Mouse (Mus musculus) CH12.LX (cell line): ENCODE measurements around the gene Stx8.

Source experiments
- CTCF ChIP-seq, 2 experiments: IDR thresholded peaks in 1 of 2; conservative IDR thresholded peaks in 1 of 2; 2 replicates each; pipeline ENCODE4 v1.5.1; 2011 to 2012; ENCODE audit warnings: low read depth in 2 of 2, low read length in 2 of 2, improper control_type of control experiment in 1 of 2, inconsistent platforms in 1 of 2, mild to moderate bottlenecking in 1 of 2, moderate library complexity in 1 of 2
- MAX ChIP-seq: IDR thresholded peaks from 2 replicates; pipeline ENCODE4 v1.6.1; 2011; ENCODE audit warnings: low read length, improper control_type of control experiment
- MYC ChIP-seq: IDR thresholded peaks from 2 replicates; pipeline ENCODE4 v1.6.1; 2011; ENCODE audit warnings: low read depth, mild to moderate bottlenecking, improper control_type of control experiment, low read length
- NELFE ChIP-seq: IDR thresholded peaks from 2 replicates; pipeline ENCODE4 v1.6.1; 2011; ENCODE audit warnings: low read depth, low read length, improper control_type of control experiment
- POLR2A ChIP-seq: IDR thresholded peaks from 2 replicates; pipeline ENCODE4 v1.6.1; 2011; ENCODE audit warnings: low read depth, mild to moderate bottlenecking, improper control_type of control experiment, low read length
- ZC3H11A ChIP-seq: IDR thresholded peaks from 2 replicates; pipeline ENCODE4 v1.6.1; 2012; ENCODE audit warnings: low read depth, mild to moderate bottlenecking, inconsistent platforms, low read length, improper control_type of control experiment

GRCm38 (mm10) chr11:67964110-67964509, 1.9 kb upstream of the Stx8 start:
- TF ChIP-seq CTCF (conservative IDR thresholded peaks at IDR 0.05 in 1 of 2, IDR thresholded peaks at IDR 0.05 in 1 of 2; ENCODE audit: low read depth in 2 of 2, low read length in 2 of 2) (peak; percentile 18 to 45; a peak in 2 of 4 replicates), MAX (no peak), POLR2A (no peak), MYC (no peak), ZC3H11A (no peak), NELFE (no peak)
